23 mouse cellular contexts compared by ENCODE assay signal in the genomic region with DNA sequence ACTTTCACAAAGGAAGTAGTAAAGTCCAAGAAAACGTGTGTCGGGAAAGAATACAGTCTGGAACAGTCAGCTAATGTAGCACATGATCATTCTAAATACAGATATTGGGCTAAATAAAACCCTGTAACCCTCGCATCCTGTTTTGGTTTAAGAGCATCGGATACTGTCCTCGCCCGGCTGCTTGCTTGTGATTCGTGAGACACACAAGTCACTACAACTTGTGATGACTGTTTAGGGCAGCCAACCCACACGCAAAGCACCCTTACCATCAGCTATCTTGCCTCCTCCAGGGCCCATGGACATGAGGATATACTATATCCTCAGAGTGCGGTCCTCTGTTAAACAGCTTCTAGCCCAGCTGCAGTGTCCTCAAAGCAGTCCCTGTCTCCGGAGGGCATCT. TPM values are rescaled to one million over a fixed set of nuclear protein-coding genes. Genes with fewer than 3 reads are reported as not detected.
DNase-seq lines count a peak whose midpoint lies in the region; ATAC-seq and TF ChIP-seq lines count a peak whose summit lies in the region.
"Had no signal": no experiment of that assay in that cellular context is flagged by ENCODE, and none has a peak within 500 bp of the region (broad histone marks: within the 10 kb centered on the region; RNA-seq: fewer than 3 reads in every experiment).

No protein-coding gene starts in this region.

- H3K9me3 ChIP-seq in forebrain, postnatal 0 days (ENCODE audit: low read length) = no peaks in the 10 kb centered on the region
- H3K9me3 ChIP-seq: embryonic facial prominence, embryonic 15.5 days; forebrain, embryonic 15.5 days; heart, embryonic 13.5 days; hindbrain, embryonic 12.5 days; limb, embryonic 10.5 days; neural tube, embryonic 13.5 days had no signal

- no peak overlapping the region for H3K9ac ChIP-seq in forebrain, postnatal 0 days
- H3K9ac ChIP-seq: embryonic facial prominence, embryonic 15.5 days; forebrain, embryonic 15.5 days; heart, embryonic 13.5 days; hindbrain, embryonic 12.5 days; lung, embryonic 14.5 days; neural tube, embryonic 13.5 days had no signal

- H3K36me3 ChIP-seq in kidney, adult 2 months (ENCODE audit: control insufficient read depth, insufficient read depth, low read length) = no peaks in the 10 kb centered on the region
- H3K36me3 ChIP-seq in spleen, adult 2 months (ENCODE audit: control insufficient read depth, insufficient read depth, low read length) = no peaks in the 10 kb centered on the region
- no peaks in the 10 kb centered on the region for H3K36me3 ChIP-seq in splenic B cell, adult 2 months (ENCODE audit: control insufficient read depth, insufficient read depth, low read length, poor library complexity, severe bottlenecking)
- H3K36me3 ChIP-seq in forebrain, postnatal 0 days (ENCODE audit: insufficient read depth) = no peaks in the 10 kb centered on the region
- H3K36me3 ChIP-seq: embryonic facial prominence, embryonic 15.5 days; forebrain, embryonic 15.5 days; heart, embryonic 13.5 days; hindbrain, embryonic 12.5 days; limb, embryonic 10.5 days; neural tube, embryonic 13.5 days had no signal

- no peak overlapping the region for H3K27ac ChIP-seq in kidney, adult 2 months (ENCODE audit: insufficient read depth, low read depth, low read length)
- H3K27ac ChIP-seq in spleen, adult 2 months (ENCODE audit: insufficient read depth, low read length) = peak overlapping the region; percentile 49
- H3K27ac ChIP-seq in bone marrow macrophage, adult 2 months (ENCODE audit: insufficient read depth, low read depth, low read length) = peak overlapping the region; percentile 32
- H3K27ac ChIP-seq in forebrain, postnatal 0 days (ENCODE audit: low read depth, low read length) = no peak overlapping the region
- H3K27ac ChIP-seq: embryonic facial prominence, embryonic 15.5 days; forebrain, embryonic 15.5 days; heart, embryonic 13.5 days; hindbrain, embryonic 12.5 days; limb, embryonic 10.5 days; neural tube, embryonic 13.5 days had no signal

- no peak for TF ChIP-seq CTCF in kidney, adult 2 months (conservative IDR thresholded peaks at IDR 0.05; ENCODE audit: insufficient read depth, insufficient read length, low read depth, low read length)
- TF ChIP-seq CTCF in spleen, adult 2 months (IDR thresholded peaks at IDR 0.05; ENCODE audit: extremely low read depth, insufficient read depth, insufficient read length, insufficient replicate concordance) = no peak
- TF ChIP-seq CTCF in bone marrow macrophage, adult 2 months (IDR thresholded peaks at IDR 0.05; ENCODE audit: low read depth, low read length) = no peak
- TF ChIP-seq CTCF in forebrain, postnatal 0 days (IDR thresholded peaks at IDR 0.05; ENCODE audit: low read depth) = no peak

- H3K4me3 ChIP-seq in kidney, adult 2 months (ENCODE audit: insufficient read depth, low read depth, low read length) = no peak overlapping the region
- peak overlapping the region; percentile 10; the same call in 1 of the 2 replicates for H3K4me3 ChIP-seq in spleen, adult 2 months (ENCODE audit: extremely low read depth, insufficient read depth, insufficient read length)
- no peak overlapping the region for H3K4me3 ChIP-seq in bone marrow macrophage, adult 2 months (ENCODE audit: insufficient read depth, low read length)
- no peak overlapping the region for H3K4me3 ChIP-seq in forebrain, postnatal 0 days (ENCODE audit: low read depth, low read length)
- H3K4me3 ChIP-seq: embryonic facial prominence, embryonic 15.5 days; forebrain, embryonic 15.5 days; heart, embryonic 13.5 days; hindbrain, embryonic 12.5 days; limb, embryonic 10.5 days; neural tube, embryonic 13.5 days had no signal

- peak; percentile 19 for DNase-seq in kidney, adult 2 months
- no peak for DNase-seq in kidney, adult 18-20 months
- DNase-seq in spleen, adult 2 months (ENCODE audit: low read depth in 1 of 2, low spot score in 2 of 2) = no peak
- no peak for DNase-seq in spleen, postnatal 10 days (ENCODE audit: low spot score in 2 of 2)
- peak; percentile 66 for DNase-seq in splenic B cell, adult 2 months (ENCODE audit: low read depth, low spot score)
- DNase-seq in forebrain, postnatal 0 days = no peak
- DNase-seq: adrenal gland, postnatal 25 days; cerebellum, postnatal 36 days; gastrocnemius, postnatal 14 days; heart, adult 18-20 months; heart, postnatal 14 days; liver; lung, embryonic 14.5 days; midbrain, embryonic 14.5 days; thymus, postnatal 25 days had no signal

- peaks cover 16% of the 10 kb centered on the region for H3K4me1 ChIP-seq in kidney, adult 2 months (ENCODE audit: control insufficient read depth, insufficient read depth, low read length)
- peaks cover 55% of the 10 kb centered on the region; the same call in 1 of the 2 replicates for H3K4me1 ChIP-seq in spleen, adult 2 months (ENCODE audit: control insufficient read depth, insufficient read depth, insufficient read length)
- peaks cover 72% of the 10 kb centered on the region for H3K4me1 ChIP-seq in bone marrow macrophage, adult 2 months (ENCODE audit: control insufficient read depth, insufficient read depth, low read length)
- peaks cover 5% of the 10 kb centered on the region; the same call in 1 of the 2 replicates for H3K4me1 ChIP-seq in forebrain, postnatal 0 days (ENCODE audit: insufficient read depth)

- no peaks in the 10 kb centered on the region for H3K27me3 ChIP-seq in kidney, adult 2 months (replicated peaks; ENCODE audit: control insufficient read depth, insufficient read depth, low read length)
- no peaks in the 10 kb centered on the region for H3K27me3 ChIP-seq in spleen, adult 2 months (ENCODE audit: control insufficient read depth, insufficient read depth, low read length)
- no peaks in the 10 kb centered on the region for H3K27me3 ChIP-seq in splenic B cell, adult 2 months (ENCODE audit: control insufficient read depth, insufficient read depth, low read length, poor library complexity, severe bottlenecking)
- H3K27me3 ChIP-seq in forebrain, postnatal 0 days (ENCODE audit: insufficient read depth, low read length) = no peaks in the 10 kb centered on the region
- H3K27me3 ChIP-seq: embryonic facial prominence, embryonic 15.5 days; forebrain, embryonic 15.5 days; heart, embryonic 13.5 days; hindbrain, embryonic 12.5 days; neural tube, embryonic 13.5 days had no signal

- no peak for TF ChIP-seq POLR2A in kidney, adult 2 months (IDR thresholded peaks at IDR 0.05; ENCODE audit: low read depth, low read length)
- TF ChIP-seq POLR2A in spleen, adult 2 months (IDR thresholded peaks at IDR 0.05; ENCODE audit: low read depth, low read length) = no peak
- no peak for TF ChIP-seq POLR2A in bone marrow macrophage, adult 2 months (IDR thresholded peaks at IDR 0.05; ENCODE audit: borderline replicate concordance, low read depth, low read length)

- ATAC-seq in forebrain, postnatal 0 days = no peak
- ATAC-seq: forebrain, embryonic 15.5 days; intestine, postnatal 0 days had no signal

- 59% methylated on average over 10 of the region's 10 CpGs for WGBS in kidney, adult 2 months
- WGBS in spleen, adult 2 months = 47% methylated on average over 10 of the region's 10 CpGs
- 83% methylated on average over 10 of the region's 10 CpGs for WGBS in forebrain, postnatal 0 days

- H3K4me2 ChIP-seq in forebrain, postnatal 0 days (ENCODE audit: low read depth) = no peak overlapping the region
- H3K4me2 ChIP-seq: embryonic facial prominence, embryonic 15.5 days; forebrain, embryonic 15.5 days; heart, embryonic 13.5 days; hindbrain, embryonic 12.5 days; lung, embryonic 14.5 days; neural tube, embryonic 13.5 days had no signal

RNA-seq across cellular contexts. Expression of a gene that starts 50.2 kb away (rescaled TPM):
- 13.2 and 13.3 TPM in 2 replicates for polyA plus RNA-seq in kidney, adult 2 months (2012; rRNA removed)
- 19.1 and 21.3 TPM in 2 replicates for polyA plus RNA-seq in spleen, adult 2 months (2012; rRNA removed)
- 14.6 and 16.7 TPM in 2 replicates for polyA plus RNA-seq in bone marrow macrophage, adult 2 months (2012; ENCODE audit: insufficient read depth, insufficient read length, missing spikeins)
- total RNA-seq in forebrain, postnatal 0 days (2014; rRNA removed) = 14.8 and 17.8 TPM in 2 replicates
- 10.6 and 14.2 TPM in 2 replicates for polyA plus RNA-seq in forebrain, postnatal 0 days (2015; fragmentation: Nextera tagmentation; extraction: Ambion mirVana)

Comparison
In these comparisons a context has a peak if more than half of its experiments do, and no peak if none do; other contexts are left out.
1. DNase-seq: peak in kidney, adult 2 months (single experiment) and splenic B cell, adult 2 months (single experiment); none in kidney, adult 18-20 months (single experiment), spleen, adult 2 months (0 of 2), spleen, postnatal 10 days (0 of 2) and forebrain, postnatal 0 days (single experiment).
2. H3K27ac ChIP-seq: peak in spleen, adult 2 months (single experiment) and bone marrow macrophage, adult 2 months (single experiment); none in kidney, adult 2 months (single experiment) and forebrain, postnatal 0 days (single experiment).